Mouse (Mus musculus) limb, embryonic 10.5 days (tissue): ENCODE results near the gene Igsf9. TPM values are rescaled to one million over a fixed set of nuclear protein-coding genes. Genes with fewer than 3 reads are reported as not detected.

Experiments used
- DNase-seq: peaks from one replicate; pipeline ENCODE4 v3.0.0-alpha.2; 2017; ENCODE audit warnings: low spot score
- H3K27ac ChIP-seq: fragments of 300-500 bp; sonication (generic); 2 replicates; pipeline ENCODE4 v1.5.1; 2016; ENCODE audit warnings: mild to moderate bottlenecking
- H3K27me3 ChIP-seq: fragments of 300-500 bp; sonication (generic); 2 replicates; pipeline ENCODE4 v1.6.1; 2016; ENCODE audit warnings: low read depth, mild to moderate bottlenecking; ENCODE audit not compliant: poor library complexity, severe bottlenecking
- H3K36me3 ChIP-seq: fragments of 300-500 bp; sonication (generic); 2 replicates; pipeline ENCODE4 v1.6.1; 2016; ENCODE audit warnings: mild to moderate bottlenecking, moderate library complexity
- H3K4me1 ChIP-seq: fragments of 300-500 bp; sonication (generic); 2 replicates; pipeline ENCODE4 v1.6.1; 2016
- H3K4me3 ChIP-seq: fragments of 300-500 bp; sonication (generic); 2 replicates; pipeline ENCODE4 v1.5.1; 2016; ENCODE audit warnings: mild to moderate bottlenecking, moderate library complexity
- H3K9me3 ChIP-seq: fragments of 300-500 bp; sonication (generic); replicated peaks from 2 replicates; pipeline ENCODE4 v1.6.1; 2016; ENCODE audit warnings: mild to moderate bottlenecking
- WGBS: fragments of 180-500 bp; shearing (Covaris S2); methylation state at CpG from one replicate; pipeline ENCODE4 v1.1.7; 2016; 5-methylcytosine and 5-hydroxymethylcytosine counted together
- polyA plus RNA-seq: library from polyadenylated mRNA; unstranded; fragments of >200 nt; fragmentation: Nextera tagmentation; extraction: Ambion mirVana; gene quantifications from 2 replicates; pipeline ENCODE4 v1.2.1, GENCODE M21; 2016

Igsf9 gene
- polyA plus RNA-seq, 1 experiment from 2014 or later: 85.8 TPM

- 62% methylated on average over 12 of the region's 12 CpGs for WGBS
- Histone ChIP-seq H3K36me3 (peaks cover 95% of the 10 kb centered on the region), H3K27me3 (no peaks in the 10 kb centered on the region), H3K9me3 (no peaks in the 10 kb centered on the region), H3K4me1 (peaks cover 31% of the 10 kb centered on the region), H3K4me3 (no peak overlapping the region), H3K27ac (no peak overlapping the region)
- no peak for DNase-seq
Measured at GRCm38 (mm10) chr1:172489585-172490250, 8.1 kb downstream of the Igsf9 start.

- Histone ChIP-seq H3K4me3 (peak overlapping the region; percentile 25), H3K27ac (no peak overlapping the region), H3K27me3 (no peaks in the 10 kb centered on the region), H3K9me3 (no peaks in the 10 kb centered on the region), H3K36me3 (peaks cover 95% of the 10 kb centered on the region), H3K4me1 (peaks cover 25% of the 10 kb centered on the region)
- DNase-seq: peak; percentile 93
- WGBS: 19% methylated on average over 10 of the region's 10 CpGs
Measured at GRCm38 (mm10) chr1:172490261-172490661, 8.7 kb downstream of the Igsf9 start.

- Histone ChIP-seq H3K36me3 (peaks cover 95% of the 10 kb centered on the region), H3K4me1 (peaks cover 9% of the 10 kb centered on the region), H3K9me3 (no peaks in the 10 kb centered on the region), H3K4me3 (no peak overlapping the region), H3K27me3 (no peaks in the 10 kb centered on the region), H3K27ac (no peak overlapping the region)
- no peak for DNase-seq
- 93% methylated on average over 8 of the region's 8 CpGs for WGBS
Measured at GRCm38 (mm10) chr1:172492047-172492446, 10.5 kb downstream of the Igsf9 start.

- Histone ChIP-seq H3K36me3 (peaks cover 95% of the 10 kb centered on the region), H3K4me3 (no peak overlapping the region), H3K4me1 (peaks cover 9% of the 10 kb centered on the region), H3K9me3 (no peaks in the 10 kb centered on the region), H3K27me3 (no peaks in the 10 kb centered on the region), H3K27ac (no peak overlapping the region)
- WGBS: 78% methylated on average over 6 of the region's 6 CpGs
- no peak for DNase-seq
Measured at GRCm38 (mm10) chr1:172493516-172493915, 11.9 kb downstream of the Igsf9 start.

- no peak for DNase-seq
- H3K27ac ChIP-seq: no peak overlapping the region
- peaks cover 13% of the 10 kb centered on the region for H3K27me3 ChIP-seq
- no peaks in the 10 kb centered on the region for H3K9me3 ChIP-seq
- 81% methylated on average over 17 of the region's 17 CpGs for WGBS
- H3K4me3 ChIP-seq: no peak overlapping the region
- peaks cover 20% of the 10 kb centered on the region for H3K4me1 ChIP-seq
- H3K36me3 ChIP-seq: peaks cover 83% of the 10 kb centered on the region
Measured at GRCm38 (mm10) chr1:172496030-172496429, 14.4 kb downstream of the Igsf9 start.

- no peak overlapping the region for H3K27ac ChIP-seq
- H3K9me3 ChIP-seq: no peaks in the 10 kb centered on the region
- H3K4me1 ChIP-seq: peaks cover 34% of the 10 kb centered on the region
- 86% methylated on average over 10 of the region's 10 CpGs for WGBS
- peaks cover 69% of the 10 kb centered on the region for H3K36me3 ChIP-seq
- H3K4me3 ChIP-seq: no peak overlapping the region
- H3K27me3 ChIP-seq: peaks cover 27% of the 10 kb centered on the region
- DNase-seq: no peak
Measured at GRCm38 (mm10) chr1:172497428-172497827, 15.8 kb downstream of the Igsf9 start.

- peaks cover 44% of the 10 kb centered on the region for H3K36me3 ChIP-seq
- peaks cover 29% of the 10 kb centered on the region for H3K27me3 ChIP-seq
- DNase-seq: peak; percentile 84
- H3K9me3 ChIP-seq: no peaks in the 10 kb centered on the region
- 1% methylated on average over 30 of the region's 30 CpGs for WGBS
- peak within 1 kb of the TSS; percentile 62 for H3K4me3 ChIP-seq
- peak within 1 kb of the TSS; percentile 79 for H3K27ac ChIP-seq
- peaks cover 58% of the 10 kb centered on the region for H3K4me1 ChIP-seq
Measured at GRCm38 (mm10) chr1:172499765-172500441, 18.3 kb downstream of the Igsf9 start, which contains the start of gene Tagln2. Gene Tagln2 (plus strand): TSS chr1:172500047.

- H3K9me3 ChIP-seq: no peaks in the 10 kb centered on the region
- H3K4me1 ChIP-seq: peaks cover 58% of the 10 kb centered on the region
- peaks cover 29% of the 10 kb centered on the region for H3K27me3 ChIP-seq
- peak overlapping the region; percentile 79 for H3K27ac ChIP-seq
- WGBS: 1% methylated on average over 56 of the region's 56 CpGs
- peaks cover 43% of the 10 kb centered on the region for H3K36me3 ChIP-seq
- H3K4me3 ChIP-seq: peak overlapping the region; percentile 62
- DNase-seq: peak; percentile 58
Measured at GRCm38 (mm10) chr1:172500451-172501370, 19.1 kb downstream of the Igsf9 start.

GRCm38 (mm10) chr1:172501371-172502144 lies 20.0 kb downstream of the Igsf9 start:
- H3K27me3 ChIP-seq: peaks cover 29% of the 10 kb centered on the region
- peak overlapping the region; percentile 79 for H3K27ac ChIP-seq
- H3K4me3 ChIP-seq: peak overlapping the region; percentile 62
- WGBS: 38% methylated on average over 13 of the region's 13 CpGs
- peaks cover 58% of the 10 kb centered on the region for H3K4me1 ChIP-seq
- peak; percentile 45 for DNase-seq
- peaks cover 35% of the 10 kb centered on the region for H3K36me3 ChIP-seq
- no peaks in the 10 kb centered on the region for H3K9me3 ChIP-seq

- no peak for DNase-seq
- Histone ChIP-seq H3K9me3 (no peaks in the 10 kb centered on the region), H3K4me1 (peaks cover 65% of the 10 kb centered on the region), H3K36me3 (peaks cover 26% of the 10 kb centered on the region), H3K4me3 (peak overlapping the region; percentile 62), H3K27me3 (peaks cover 29% of the 10 kb centered on the region), H3K27ac (peak overlapping the region; percentile 32)
- 40% methylated on average over 13 of the region's 13 CpGs for WGBS
Measured at GRCm38 (mm10) chr1:172502145-172503110, 20.8 kb downstream of the Igsf9 start.
